Mouse (Mus musculus) forebrain, embryonic 12.5 days (tissue): ENCODE measurements at regions not wholly inside any gene's neighbourhood (a gene's known extent, or its start where the extent isn't known, plus 50 kb on each side); places are given as distances from the start of the nearest gene placed in this dataset.

ENCODE experiments used
- ATAC-seq: fragments of 200-750 bp; cut with Nextera tagmentation; 2 replicates; pipeline ENCODE4 v1.8.0; 2017; ENCODE audit warnings: moderate TSS enrichment; ENCODE audit not compliant: low FRiP score
- H3K27ac ChIP-seq: fragments of 300-500 bp; sonication (generic); 2 replicates; pipeline ENCODE4 v1.5.1; 2016; ENCODE audit warnings: mild to moderate bottlenecking
- H3K27me3 ChIP-seq: fragments of 300-500 bp; sonication (generic); 2 replicates; pipeline ENCODE4 v1.6.1; 2016; ENCODE audit warnings: mild to moderate bottlenecking
- H3K36me3 ChIP-seq: fragments of 300-500 bp; sonication (generic); replicated peaks from 2 replicates; pipeline ENCODE4 v1.6.1; 2016; ENCODE audit warnings: mild to moderate bottlenecking
- H3K4me1 ChIP-seq: fragments of 300-500 bp; sonication (generic); 2 replicates; pipeline ENCODE4 v1.6.1; 2016
- H3K4me2 ChIP-seq: fragments of 300-500 bp; sonication (generic); 2 replicates; pipeline ENCODE4 v1.6.1; 2016; ENCODE audit warnings: mild to moderate bottlenecking, moderate library complexity
- H3K4me3 ChIP-seq: fragments of 300-500 bp; sonication (generic); replicated peaks from 2 replicates; pipeline ENCODE4 v1.5.1; 2016; ENCODE audit warnings: mild to moderate bottlenecking
- H3K9ac ChIP-seq: fragments of 300-500 bp; sonication (generic); 2 replicates; pipeline ENCODE4 v1.6.1; 2016; ENCODE audit warnings: mild to moderate bottlenecking
- H3K9me3 ChIP-seq: fragments of 300-500 bp; sonication (generic); 2 replicates; pipeline ENCODE4 v1.6.1; 2016
- WGBS: fragments of 180-500 bp; shearing (Covaris S2); methylation state at CpG from one replicate; pipeline ENCODE4 v1.1.7; 2016; 5-methylcytosine and 5-hydroxymethylcytosine counted together

- 64% methylated on average over 4 of the region's 4 CpGs for WGBS
- no peak for ATAC-seq
- Histone ChIP-seq H3K27me3 (no peaks in the 10 kb centered on the region), H3K27ac (no peak overlapping the region), H3K9ac (no peak overlapping the region), H3K4me2 (no peak overlapping the region), H3K9me3 (no peaks in the 10 kb centered on the region), H3K36me3 (no peaks in the 10 kb centered on the region), H3K4me1 (no peaks in the 10 kb centered on the region), H3K4me3 (no peak overlapping the region)
Observed at GRCm38 (mm10) chr13:101967466-101967865, 199.4 kb upstream of the Pik3r1 start.

GRCm38 (mm10) chr13:101976766-101977165 is 208.7 kb upstream of the Pik3r1 start:
- ATAC-seq: no peak
- H3K4me3 ChIP-seq: no peak overlapping the region
- H3K27me3 ChIP-seq: no peaks in the 10 kb centered on the region
- no peak overlapping the region for H3K4me2 ChIP-seq
- H3K36me3 ChIP-seq: no peaks in the 10 kb centered on the region
- no peaks in the 10 kb centered on the region for H3K4me1 ChIP-seq
- no peak overlapping the region for H3K9ac ChIP-seq
- H3K9me3 ChIP-seq: no peaks in the 10 kb centered on the region
- no peak overlapping the region for H3K27ac ChIP-seq
- whole genome bisulfite sequencing: 91% methylated on average over 4 of the region's 4 CpGs

GRCm38 (mm10) chr13:101980171-101980835 is 212.3 kb upstream of the Pik3r1 start:
- no peak overlapping the region for H3K4me2 ChIP-seq
- WGBS: 70% methylated on average over 4 of the region's 4 CpGs

GRCm38 (mm10) chr13:101988637-101989413 is 220.8 kb upstream of the Pik3r1 start:
- WGBS: 89% methylated on average over 9 of the region's 9 CpGs
- no peaks in the 10 kb centered on the region for H3K27me3 ChIP-seq
- no peak overlapping the region for H3K9ac ChIP-seq
- no peak overlapping the region for H3K4me3 ChIP-seq
- no peak for ATAC-seq
- no peak overlapping the region for H3K4me2 ChIP-seq
- H3K36me3 ChIP-seq: no peaks in the 10 kb centered on the region
- no peak overlapping the region for H3K27ac ChIP-seq
- no peaks in the 10 kb centered on the region for H3K9me3 ChIP-seq
- H3K4me1 ChIP-seq: no peaks in the 10 kb centered on the region

More at GRCm38 (mm10) chr13:101980171-101980835, 212.3 kb upstream of the Pik3r1 start:
- Histone ChIP-seq H3K27ac (no peak overlapping the region), H3K9me3 (no peaks in the 10 kb centered on the region), H3K27me3 (no peaks in the 10 kb centered on the region), H3K9ac (no peak overlapping the region), H3K4me3 (no peak overlapping the region), H3K4me1 (no peaks in the 10 kb centered on the region), H3K36me3 (no peaks in the 10 kb centered on the region)
- no peak for ATAC-seq

GRCm38 (mm10) chr13:101991729-101992128 is 223.7 kb upstream of the Pik3r1 start:
- no peaks in the 10 kb centered on the region for H3K36me3 ChIP-seq
- ATAC-seq: no peak
- H3K4me1 ChIP-seq: no peaks in the 10 kb centered on the region
- H3K4me3 ChIP-seq: no peak overlapping the region
- 88% methylated on average over 1 of the region's 1 CpGs for WGBS
- no peak overlapping the region for H3K27ac ChIP-seq
- no peaks in the 10 kb centered on the region for H3K27me3 ChIP-seq
- H3K9me3 ChIP-seq: no peaks in the 10 kb centered on the region
- H3K4me2 ChIP-seq: no peak overlapping the region
- H3K9ac ChIP-seq: no peak overlapping the region

- Histone ChIP-seq H3K27me3 (no peaks in the 10 kb centered on the region), H3K36me3 (no peaks in the 10 kb centered on the region), H3K4me3 (no peak overlapping the region), H3K9me3 (no peaks in the 10 kb centered on the region), H3K4me1 (no peaks in the 10 kb centered on the region), H3K4me2 (no peak overlapping the region), H3K9ac (no peak overlapping the region), H3K27ac (no peak overlapping the region)
- WGBS: 66% methylated on average over 3 of the region's 3 CpGs
- ATAC-seq: no peak
Observed at GRCm38 (mm10) chr13:101994779-101995178, 226.8 kb upstream of the Pik3r1 start.

- Histone ChIP-seq H3K27ac (no peak overlapping the region), H3K27me3 (no peaks in the 10 kb centered on the region), H3K4me1 (no peaks in the 10 kb centered on the region), H3K9ac (no peak overlapping the region), H3K4me3 (no peak overlapping the region), H3K4me2 (no peak overlapping the region), H3K9me3 (no peaks in the 10 kb centered on the region), H3K36me3 (no peaks in the 10 kb centered on the region)
- WGBS: 91% methylated on average over 2 of the region's 2 CpGs
- no peak for ATAC-seq
Observed at GRCm38 (mm10) chr13:101995529-101995928, 227.5 kb upstream of the Pik3r1 start.

- H3K4me3 ChIP-seq: no peak overlapping the region
- 68% methylated on average over 5 of the region's 5 CpGs for WGBS
Observed at GRCm38 (mm10) chr13:101996144-101996543, 228.1 kb upstream of the Pik3r1 start.

GRCm38 (mm10) chr13:101997415-101997814 is 229.4 kb upstream of the Pik3r1 start:
- H3K4me1 ChIP-seq: no peaks in the 10 kb centered on the region
- no peak overlapping the region for H3K4me3 ChIP-seq
- no peak overlapping the region for H3K4me2 ChIP-seq
- no peak overlapping the region for H3K9ac ChIP-seq
- H3K27me3 ChIP-seq: no peaks in the 10 kb centered on the region
- H3K27ac ChIP-seq: no peak overlapping the region
- no peaks in the 10 kb centered on the region for H3K9me3 ChIP-seq
- 98% methylated on average over 2 of the region's 2 CpGs for WGBS
- no peak for ATAC-seq
- H3K36me3 ChIP-seq: no peaks in the 10 kb centered on the region

More at GRCm38 (mm10) chr13:101996144-101996543, 228.1 kb upstream of the Pik3r1 start:
- Histone ChIP-seq H3K27me3 (no peaks in the 10 kb centered on the region), H3K4me1 (no peaks in the 10 kb centered on the region), H3K36me3 (no peaks in the 10 kb centered on the region), H3K9ac (no peak overlapping the region), H3K27ac (no peak overlapping the region), H3K9me3 (no peaks in the 10 kb centered on the region), H3K4me2 (no peak overlapping the region)
- ATAC-seq: no peak

GRCm38 (mm10) chr13:102006565-102006964 is 238.5 kb upstream of the Pik3r1 start:
- H3K27me3 ChIP-seq: no peaks in the 10 kb centered on the region
- H3K9ac ChIP-seq: no peak overlapping the region
- no peaks in the 10 kb centered on the region for H3K4me1 ChIP-seq
- WGBS: 96% methylated on average over 5 of the region's 5 CpGs
- H3K27ac ChIP-seq: no peak overlapping the region
- no peaks in the 10 kb centered on the region for H3K9me3 ChIP-seq
- no peak overlapping the region for H3K4me3 ChIP-seq
- no peaks in the 10 kb centered on the region for H3K36me3 ChIP-seq
- no peak for ATAC-seq
- H3K4me2 ChIP-seq: no peak overlapping the region

GRCm38 (mm10) chr13:102011965-102012364 is 243.9 kb upstream of the Pik3r1 start:
- H3K4me1 ChIP-seq: no peaks in the 10 kb centered on the region
- H3K9ac ChIP-seq: no peak overlapping the region
- H3K4me3 ChIP-seq: no peak overlapping the region
- no peak for ATAC-seq
- H3K4me2 ChIP-seq: no peak overlapping the region
- H3K27ac ChIP-seq: no peak overlapping the region
- no peaks in the 10 kb centered on the region for H3K27me3 ChIP-seq
- no peaks in the 10 kb centered on the region for H3K9me3 ChIP-seq
- H3K36me3 ChIP-seq: no peaks in the 10 kb centered on the region
- 83% methylated on average over 2 of the region's 2 CpGs for WGBS

- Histone ChIP-seq H3K9ac (no peak overlapping the region), H3K9me3 (no peaks in the 10 kb centered on the region), H3K36me3 (no peaks in the 10 kb centered on the region), H3K4me1 (no peaks in the 10 kb centered on the region), H3K4me2 (no peak overlapping the region), H3K27me3 (no peaks in the 10 kb centered on the region), H3K27ac (no peak overlapping the region), H3K4me3 (no peak overlapping the region)
- ATAC-seq: no peak
- WGBS: 89% methylated on average over 2 of the region's 2 CpGs
Observed at GRCm38 (mm10) chr13:102014514-102014913, 246.5 kb upstream of the Pik3r1 start.

GRCm38 (mm10) chr13:102014958-102015357 is 246.9 kb upstream of the Pik3r1 start:
- H3K9me3 ChIP-seq: no peaks in the 10 kb centered on the region
- WGBS: 83% methylated on average over 3 of the region's 3 CpGs
- no peak overlapping the region for H3K4me2 ChIP-seq
- H3K36me3 ChIP-seq: no peaks in the 10 kb centered on the region
- no peaks in the 10 kb centered on the region for H3K27me3 ChIP-seq
- no peaks in the 10 kb centered on the region for H3K4me1 ChIP-seq
- H3K27ac ChIP-seq: no peak overlapping the region
- no peak overlapping the region for H3K4me3 ChIP-seq
- no peak overlapping the region for H3K9ac ChIP-seq
- no peak for ATAC-seq
